8 mouse cellular contexts compared by ENCODE assay signal in genomic region chr7:58657913-58658789, GRCm38 (mm10). TPM values are rescaled to one million over a fixed set of nuclear protein-coding genes. Genes with fewer than 3 reads are reported as not detected.
DNase-seq lines count a peak whose midpoint lies in the region; ATAC-seq and TF ChIP-seq lines count a peak whose summit lies in the region.

No protein-coding gene starts in this region.

- H3K9ac ChIP-seq in heart, embryonic 15.5 days = peak overlapping the region; percentile 61
- peak overlapping the region; percentile 13 for H3K9ac ChIP-seq in lung, postnatal 0 days (replicated peaks; ENCODE audit: low read depth)

- TF ChIP-seq EP300 in lung, postnatal 0 days (IDR thresholded peaks at IDR 0.05) = no peak

- TF ChIP-seq CTCF in lung, postnatal 0 days (IDR thresholded peaks at IDR 0.05) = no peak
- no peak for TF ChIP-seq CTCF in olfactory bulb, adult 2 months (IDR thresholded peaks at IDR 0.05; ENCODE audit: insufficient read depth, low read depth, low read length)
- peak; percentile 46; the same call in 1 of the 2 replicates for TF ChIP-seq CTCF in thymus, adult 2 months (IDR thresholded peaks at IDR 0.05; ENCODE audit: borderline replicate concordance, control insufficient read depth, extremely low read depth, insufficient read depth, low read length, poor library complexity)

- peak; percentile 39; the same call in 1 of the 2 replicates for TF ChIP-seq POLR2A in olfactory bulb, adult 2 months (IDR thresholded peaks at IDR 0.05; ENCODE audit: insufficient read depth, low read depth, low read length)
- peak; percentile 75; the same call in 1 of the 2 replicates for TF ChIP-seq POLR2A in thymus, adult 2 months (IDR thresholded peaks at IDR 0.05; ENCODE audit: control insufficient read depth, extremely low read depth, insufficient read depth, low read length, poor library complexity)

- under 1% methylated on average over 80 of the region's 81 CpGs for WGBS in heart, embryonic 15.5 days
- under 1% methylated on average over 66 of the region's 81 CpGs for WGBS in lung, postnatal 0 days
- WGBS in olfactory bulb, adult 2 months = under 1% methylated on average over 81 of the region's 81 CpGs
- WGBS in thymus, adult 2 months = under 1% methylated on average over 81 of the region's 81 CpGs

- peak; percentile 38 for DNase-seq in B cell, adult 2 months
- peak; percentile 90 to 91 for DNase-seq in adrenal gland, postnatal 36 days
- peak; percentile 6 for DNase-seq in fibroblast of lung, adult 2 months (ENCODE audit: low read depth)
- DNase-seq in kidney, postnatal 10 days = peak; percentile 73
- DNase-seq in lung, postnatal 0 days (ENCODE audit: low spot score) = peak; percentile 84
- peak; percentile 81 for DNase-seq in thymus, adult 2 months

- peak overlapping the region; percentile 75 for H3K4me3 ChIP-seq in heart, embryonic 15.5 days
- H3K4me3 ChIP-seq in lung, postnatal 0 days (ENCODE audit: low read depth, low read length) = peak overlapping the region; percentile 76
- H3K4me3 ChIP-seq in olfactory bulb, adult 2 months (ENCODE audit: insufficient read depth, low read depth, low read length) = peak overlapping the region; percentile 66
- H3K4me3 ChIP-seq in thymus, adult 2 months (ENCODE audit: control insufficient read depth, insufficient read depth, low read length) = peak overlapping the region; percentile 92

- H3K27me3 ChIP-seq in heart, embryonic 15.5 days = no peaks in the 10 kb centered on the region
- no peaks in the 10 kb centered on the region for H3K27me3 ChIP-seq in lung, postnatal 0 days (replicated peaks; ENCODE audit: insufficient read depth, low read length)
- H3K27me3 ChIP-seq in thymus, adult 2 months (ENCODE audit: control insufficient read depth, insufficient read depth, low read length) = no peaks in the 10 kb centered on the region

- H3K27ac ChIP-seq in heart, embryonic 15.5 days = peak overlapping the region; percentile 63
- 0 out of 2 replicates have a peak overlapping the region, but pooled peaks have one; percentile 39 for H3K27ac ChIP-seq in lung, postnatal 0 days (ENCODE audit: low read length)
- H3K27ac ChIP-seq in olfactory bulb, adult 2 months (ENCODE audit: insufficient read depth, low read depth, low read length) = no peak overlapping the region
- H3K27ac ChIP-seq in thymus, adult 2 months (ENCODE audit: control insufficient read depth, insufficient read depth, low read length) = peak overlapping the region; percentile 48

- no peaks in the 10 kb centered on the region for H3K36me3 ChIP-seq in heart, embryonic 15.5 days
- no peaks in the 10 kb centered on the region for H3K36me3 ChIP-seq in lung, postnatal 0 days (ENCODE audit: insufficient read depth, low read length)
- no peaks in the 10 kb centered on the region for H3K36me3 ChIP-seq in thymus, adult 2 months (ENCODE audit: control insufficient read depth, insufficient read depth, low read length)

- peak overlapping the region; percentile 92 for H3K4me2 ChIP-seq in heart, embryonic 15.5 days
- H3K4me2 ChIP-seq in lung, postnatal 0 days (replicated peaks; ENCODE audit: low read depth, low read length) = peak overlapping the region; percentile 88

- peaks cover 5% of the 10 kb centered on the region; the same call in 1 of the 2 replicates for H3K4me1 ChIP-seq in heart, embryonic 15.5 days (replicated peaks)
- no peaks in the 10 kb centered on the region for H3K4me1 ChIP-seq in lung, postnatal 0 days (ENCODE audit: insufficient read depth, low read depth, low read length)
- peaks cover 5% of the 10 kb centered on the region; the same call in 1 of the 2 replicates for H3K4me1 ChIP-seq in olfactory bulb, adult 2 months (ENCODE audit: control insufficient read depth, insufficient read depth, low read length)
- peaks cover 29% of the 10 kb centered on the region for H3K4me1 ChIP-seq in thymus, adult 2 months (replicated peaks; ENCODE audit: control insufficient read depth, insufficient read depth, low read length)

- peak; percentile 86 for ATAC-seq in heart, embryonic 15.5 days (replicated peaks; ENCODE audit: insufficient number of reproducible peaks, insufficient read depth, low FRiP score, low read depth)
- peak; percentile 95 for ATAC-seq in lung, postnatal 0 days

- H3K9me3 ChIP-seq in heart, embryonic 15.5 days (replicated peaks) = no peaks in the 10 kb centered on the region
- H3K9me3 ChIP-seq in lung, postnatal 0 days (ENCODE audit: low read length) = no peaks in the 10 kb centered on the region

RNA-seq across cellular contexts. Expression of gene Atp10a, which starts 2.2 kb away (rescaled TPM):
- total RNA-seq in adrenal gland, postnatal 36 days (2021) = 100 to 1,000 TPM in 1 of 2 experiments, 10 to 100 TPM in 1; 67.3 to 108 TPM
- polyA plus RNA-seq in heart, embryonic 15.5 days (2015; fragmentation: Nextera tagmentation; extraction: Ambion mirVana) = 1.5 and 2.4 TPM in 2 replicates
- polyA plus RNA-seq in lung, postnatal 0 days (2015; fragmentation: Nextera tagmentation; extraction: Ambion mirVana) = 2.0 and 2.5 TPM in 2 replicates
- polyA plus RNA-seq in olfactory bulb, adult 2 months (2012; ENCODE audit: insufficient read depth, insufficient read length, low replicate concordance, missing spikeins) = not detected in 2 replicates
- 54.7 and 54.8 TPM in 2 replicates for polyA plus RNA-seq in thymus, adult 2 months (2012; rRNA removed)

Comparison
In these comparisons a context has a peak if more than half of its experiments do, and no peak if none do; other contexts are left out.
1. DNase-seq: peak in every context shown above with its lines; median percentile 90 in adrenal gland, postnatal 36 days; 84 in lung, postnatal 0 days; 81 in thymus, adult 2 months; 73 in kidney, postnatal 10 days; 38 in B cell, adult 2 months; 6 in fibroblast of lung, adult 2 months.